Mouse (Mus musculus): ENCODE data around the gene Casp9. TPM values are rescaled to one million over a fixed set of nuclear protein-coding genes. Genes with fewer than 3 reads are reported as not detected.

Gene Casp9
- polyA plus RNA-seq, 1 experiment from 2014 or later: 15.8 TPM

- Histone ChIP-seq H3K27me3 (replicated peaks; ENCODE audit: control insufficient read depth, insufficient read depth, low read length) (no peaks in the 10 kb centered on the region), H3K27ac (ENCODE audit: low read length) (no peak overlapping the region), H3K4me2 (ENCODE audit: low read length) (no peak overlapping the region), H3K9me3 (ENCODE audit: control insufficient read depth, low read length) (no peaks in the 10 kb centered on the region), H3K4me3 (replicated peaks; ENCODE audit: low read length) (no peak overlapping the region), H3K9ac (replicated peaks; ENCODE audit: low read depth, low read length) (no peak overlapping the region), H3K4me1 (replicated peaks; ENCODE audit: control insufficient read depth, insufficient read depth, low read length) (peaks cover 18% of the 10 kb centered on the region), H3K36me3 (ENCODE audit: control insufficient read depth, insufficient read depth) (no peaks in the 10 kb centered on the region)
- WGBS: 96% methylated on average over 8 of the region's 8 CpGs
- ATAC-seq: no peak
Measured at GRCm38 (mm10) chr4:141864506-141864905, 71.1 kb downstream of the Casp9 start.

- Histone ChIP-seq H3K9me3 (ENCODE audit: control insufficient read depth, low read length) (no peaks in the 10 kb centered on the region), H3K27me3 (replicated peaks; ENCODE audit: control insufficient read depth, insufficient read depth, low read length) (no peaks in the 10 kb centered on the region), H3K4me1 (replicated peaks; ENCODE audit: control insufficient read depth, insufficient read depth, low read length) (peaks cover 18% of the 10 kb centered on the region), H3K27ac (ENCODE audit: low read length) (no peak overlapping the region), H3K9ac (replicated peaks; ENCODE audit: low read depth, low read length) (no peak overlapping the region), H3K4me2 (ENCODE audit: low read length) (no peak overlapping the region), H3K4me3 (replicated peaks; ENCODE audit: low read length) (no peak overlapping the region), H3K36me3 (ENCODE audit: control insufficient read depth, insufficient read depth) (no peaks in the 10 kb centered on the region)
- WGBS: 92% methylated on average over 5 of the region's 5 CpGs
- ATAC-seq: no peak
Measured at GRCm38 (mm10) chr4:141865006-141865405, 71.6 kb downstream of the Casp9 start.

Other genes starting within 250 kb of the Casp9 start
- 18.8 and 27.8 TPM in 2 replicates for gene Fblim1, start 187.5 kb upstream of the Casp9 start, polyA plus RNA-seq (2015; fragmentation: Nextera tagmentation; extraction: Ambion mirVana)
- 0.13 and 0.19 TPM in 2 replicates for gene Tmem82, start 175.0 kb upstream of the Casp9 start, polyA plus RNA-seq (2015; fragmentation: Nextera tagmentation; extraction: Ambion mirVana)
- 0.08 TPM in 1 of 2 replicates, not detected in the other for gene Slc25a34, start 169.8 kb upstream of the Casp9 start, polyA plus RNA-seq (2015; fragmentation: Nextera tagmentation; extraction: Ambion mirVana)
- 5.0 and 7.0 TPM in 2 replicates for gene Plekhm2, start 128.7 kb upstream of the Casp9 start, polyA plus RNA-seq (2015; fragmentation: Nextera tagmentation; extraction: Ambion mirVana)
- 0.99 and 1.4 TPM in 2 replicates for gene Rsc1a1, start 108.0 kb upstream of the Casp9 start, polyA plus RNA-seq (2015; fragmentation: Nextera tagmentation; extraction: Ambion mirVana)
- 13.1 and 14.3 TPM in 2 replicates for gene Ddi2, start 70.2 kb upstream of the Casp9 start, polyA plus RNA-seq (2015; fragmentation: Nextera tagmentation; extraction: Ambion mirVana)
- not detected in 2 replicates for gene Agmat, start 46.9 kb upstream of the Casp9 start, polyA plus RNA-seq (2015; fragmentation: Nextera tagmentation; extraction: Ambion mirVana)
- gene Dnajc16, start 2.7 kb upstream of the Casp9 start, polyA plus RNA-seq (2015; fragmentation: Nextera tagmentation; extraction: Ambion mirVana): 5.3 and 6.4 TPM in 2 replicates
- not detected in 2 replicates for gene Cela2a, start 32.5 kb downstream of the Casp9 start, polyA plus RNA-seq (2015; fragmentation: Nextera tagmentation; extraction: Ambion mirVana)
- gene Ctrc, start 52.7 kb downstream of the Casp9 start, polyA plus RNA-seq (2015; fragmentation: Nextera tagmentation; extraction: Ambion mirVana): not detected in 2 replicates
- 69.9 and 76.8 TPM in 2 replicates for gene Efhd2, start 81.3 kb downstream of the Casp9 start, polyA plus RNA-seq (2015; fragmentation: Nextera tagmentation; extraction: Ambion mirVana)
- 1.6 and 1.8 TPM in 2 replicates for gene Fhad1, start 221.5 kb downstream of the Casp9 start, polyA plus RNA-seq (2015; fragmentation: Nextera tagmentation; extraction: Ambion mirVana)

All from forebrain, embryonic 16.5 days (tissue).